Mouse (Mus musculus) embryonic stem cell, embryonic (primary cell): Measurements from ENCODE around the gene Eva1b.

Experiments used
- CTCF ChIA-PET, 4 experiments: fragments of 300-600 bp in 2 of 4; fragments of 350-600 bp in 2 of 4; sonication (Branson Sonifier 250); formaldehyde crosslinking; loops; one replicate each; lab custom pipeline; 2022; ENCODE audit warnings: inconsistent platforms in 2 of 4; lab: Charles Lee
- POLR2A ChIA-PET, 4 experiments: fragments of 300-600 bp in 2 of 4; fragments of 350-600 bp in 2 of 4; sonication (Branson Sonifier 250); formaldehyde crosslinking; loops; one replicate each; lab custom pipeline; 2022; ENCODE audit warnings: antibody characterized with exemption in 4 of 4, inconsistent platforms in 1 of 4; lab: Charles Lee

Gene Eva1b

DNA sequence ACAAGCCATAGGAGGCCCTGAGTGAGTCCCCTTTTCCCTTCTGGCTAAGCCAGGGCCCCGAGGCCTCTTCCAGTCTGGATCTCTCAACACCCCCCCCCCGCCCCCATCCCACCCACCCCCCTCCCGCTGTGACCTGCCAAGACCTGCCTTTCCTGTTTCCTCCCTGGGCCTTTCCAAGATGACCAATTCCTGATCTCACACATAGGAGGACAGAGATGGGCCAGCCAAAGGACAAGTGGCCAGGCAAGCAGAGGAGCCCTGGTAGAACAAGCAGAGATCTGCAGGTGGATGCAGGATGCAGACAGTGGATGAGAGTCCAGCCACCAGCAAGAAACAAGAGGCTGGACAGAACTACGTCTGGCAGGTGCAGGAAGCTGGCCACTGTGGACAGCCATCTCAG lies 2.1 kb upstream of the Eva1b start:
- CTCF ChIA-PET = interaction anchor here in 1 of 4 experiments (0.6 kb wide), 1 partner anchor 68 kb away, joined by 8 read pairs; no protein-coding TSS in a partner anchor

DNA sequence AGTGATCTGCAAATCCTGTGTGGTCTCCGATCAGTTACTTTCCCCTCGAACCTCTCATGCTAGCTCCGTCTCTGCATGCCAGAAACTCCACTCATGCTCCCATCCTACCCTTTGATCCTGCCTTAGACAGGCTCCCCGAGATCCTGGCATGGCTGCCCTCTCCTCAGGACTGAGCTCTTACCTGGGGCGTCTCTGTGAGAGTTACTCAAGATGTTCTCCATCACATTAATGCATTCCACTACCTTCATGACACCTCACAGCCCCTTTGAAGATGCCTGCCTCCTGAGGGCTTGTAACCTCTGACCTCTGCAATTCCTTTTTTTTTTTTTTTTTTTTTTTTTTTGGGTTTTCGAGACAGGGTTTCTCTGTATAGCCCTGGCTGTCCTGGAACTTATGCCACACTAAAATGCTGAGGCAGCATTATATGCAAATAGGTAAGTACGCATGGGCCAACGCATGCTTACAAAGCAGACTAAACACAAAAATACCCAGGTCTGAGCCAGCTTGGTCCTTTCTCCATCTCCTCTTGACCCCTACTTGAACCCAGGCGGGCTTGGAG lies 491 bp upstream of the Eva1b start:
- ChIA-PET POLR2A (interaction anchor here (0.5 to 2.6 kb wide), 19 partner anchors 9 to 998 kb away, joined by 3 to 10 read pairs (median 3); partner anchors contain the start of genes Sh3d21 (in 1 of the 4) and Thrap3 (in 1 of the 4)), CTCF (interaction anchor here in 2 of 4 experiments (0.5 to 1.3 kb wide), 5 partner anchors 16 to 581 kb away, joined by 3 to 8 read pairs (median 4); no protein-coding TSS in a partner anchor)

More for the DNA sequence above, 2.1 kb upstream of the Eva1b start:
- POLR2A ChIA-PET = interaction anchor here in 1 of 4 experiments (0.8 to 2.6 kb wide), 3 partner anchors 11 to 131 kb away, joined by 3 to 10 read pairs (median 4); partner anchors contain the start of gene Thrap3

DNA sequence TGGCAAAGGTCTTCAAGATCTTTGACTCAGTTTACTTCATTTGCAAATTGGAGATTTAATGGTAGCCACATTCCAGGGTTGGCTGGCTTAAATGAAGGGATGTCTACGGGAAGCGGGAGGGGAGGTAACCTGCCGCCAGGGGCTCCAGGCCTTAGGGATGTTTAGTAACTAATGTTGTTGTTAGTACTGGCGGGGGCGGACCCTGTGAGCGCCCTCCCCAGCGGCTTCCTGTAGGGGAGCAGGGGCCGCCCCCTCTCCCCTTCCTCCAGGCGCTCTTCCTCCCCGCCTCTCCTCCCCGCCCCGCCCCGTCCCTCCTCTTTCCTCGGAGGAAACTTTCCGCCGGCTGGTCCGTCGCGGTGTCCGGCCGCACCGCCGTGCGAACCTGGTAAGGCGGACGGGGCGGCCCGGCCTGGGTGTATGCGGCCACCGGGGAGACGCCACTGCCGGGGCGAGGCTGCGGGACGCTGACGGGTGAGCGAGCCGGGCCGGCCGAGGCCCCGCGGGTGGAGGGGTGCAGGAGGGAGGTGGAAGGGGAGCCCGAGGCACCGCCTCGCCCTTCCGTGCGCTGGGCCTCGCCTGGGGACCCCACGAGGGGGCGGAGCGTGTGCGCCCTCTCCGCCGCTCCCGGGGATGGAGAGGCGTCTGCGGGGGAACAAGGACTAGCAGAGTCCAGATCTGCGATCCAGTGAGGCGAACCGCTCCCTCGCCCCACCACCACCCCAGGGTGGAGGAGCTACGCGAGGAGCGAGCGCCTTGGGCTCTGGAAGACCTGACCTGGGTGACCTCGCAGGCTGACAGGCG lies 817 bp downstream of the Eva1b start:
- CTCF ChIA-PET = interaction anchor here in 1 of 4 experiments (0.9 to 2.1 kb wide), 3 partner anchors 11 to 62 kb away, joined by 3 to 10 read pairs (median 3); no protein-coding TSS in a partner anchor
- POLR2A ChIA-PET = interaction anchor here in 3 of 4 experiments (0.6 to 5.7 kb wide), 28 partner anchors 9 to 1020 kb away, joined by 3 to 44 read pairs (median 4); partner anchors contain the start of genes Sh3d21 (in 3 of the 3), Stk40 (in 2 of the 3), Lsm10 (in 1 of the 3) and Map7d1 (in 1 of the 3)

DNA sequence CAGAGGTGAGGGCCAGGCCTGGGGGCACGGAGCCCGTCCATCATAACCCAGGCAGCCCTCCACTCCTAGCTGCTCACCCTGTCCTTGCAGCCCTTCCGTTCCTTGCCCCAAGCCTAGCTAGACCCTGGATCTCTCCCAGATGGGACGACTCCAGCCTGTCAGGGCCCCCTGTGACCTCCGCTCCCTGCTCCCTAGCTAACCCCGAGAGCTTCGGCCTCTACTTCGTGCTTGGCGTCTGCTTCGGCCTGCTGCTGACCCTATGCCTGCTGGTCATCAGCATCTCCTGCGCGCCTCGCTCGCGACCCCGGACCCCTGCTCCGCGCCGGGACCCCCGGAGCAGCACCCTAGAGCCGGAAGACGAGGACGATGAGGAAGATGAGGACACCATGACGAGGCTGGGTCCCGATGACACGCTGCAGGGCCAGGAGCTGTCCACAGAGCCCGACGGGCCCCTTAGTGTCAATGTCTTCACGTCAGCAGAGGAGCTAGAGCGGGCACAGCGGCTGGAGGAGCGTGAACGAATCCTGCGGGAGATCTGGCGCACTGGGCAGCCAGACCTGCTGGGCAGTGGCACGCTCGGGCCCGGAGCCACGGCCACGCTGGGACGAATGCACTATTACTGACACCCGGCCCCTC lies 1.6 kb downstream of the Eva1b start:
- ChIA-PET POLR2A (interaction anchor here in 3 of 4 experiments (0.5 to 5.7 kb wide), 37 partner anchors 10 to 1019 kb away, joined by 3 to 44 read pairs (median 5); partner anchors contain the start of genes Sh3d21 (in 3 of the 3), Stk40 (in 2 of the 3), Lsm10 (in 1 of the 3) and Map7d1 (in 1 of the 3)), CTCF (interaction anchor here in 1 of 4 experiments (0.9 to 2.1 kb wide), 5 partner anchors 12 to 106 kb away, joined by 3 to 10 read pairs (median 3); partner anchors contain the start of genes Map7d1 and Sh3d21)

DNA sequence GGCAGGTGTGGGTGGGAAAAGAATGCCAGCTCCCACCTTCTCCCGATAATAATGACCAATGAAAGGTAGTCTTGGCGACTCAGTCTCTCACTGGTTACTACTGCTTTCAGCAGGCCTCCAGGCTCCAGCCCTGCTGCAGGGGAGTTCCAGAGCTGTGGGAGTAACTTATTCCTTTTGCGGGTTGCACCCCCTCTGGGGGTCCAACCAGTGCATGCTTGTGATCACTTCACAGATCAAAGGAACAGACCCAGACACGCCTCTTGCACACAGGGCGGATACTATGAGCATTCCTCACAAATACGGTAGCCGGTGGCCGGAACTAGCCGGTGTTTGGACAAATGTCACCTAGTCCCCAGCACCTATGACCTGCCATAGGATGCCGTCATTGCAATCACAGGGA lies 2.3 kb downstream of the Eva1b start:
- POLR2A ChIA-PET = interaction anchor here (0.5 to 5.7 kb wide), 46 partner anchors 9 to 527 kb away, joined by 3 to 44 read pairs (median 4); partner anchors contain the start of genes Sh3d21 (in 3 of the 4), Stk40 (in 2 of the 4), Adprhl2 (in 1 of the 4) and Lsm10 (in 1 of the 4)
- CTCF ChIA-PET = interaction anchor here in 2 of 4 experiments (0.5 to 2.1 kb wide), 8 partner anchors 12 to 106 kb away, joined by 3 to 10 read pairs (median 3); partner anchors contain the start of genes Sh3d21 (in 2 of the 2) and Map7d1 (in 1 of the 2)

DNA sequence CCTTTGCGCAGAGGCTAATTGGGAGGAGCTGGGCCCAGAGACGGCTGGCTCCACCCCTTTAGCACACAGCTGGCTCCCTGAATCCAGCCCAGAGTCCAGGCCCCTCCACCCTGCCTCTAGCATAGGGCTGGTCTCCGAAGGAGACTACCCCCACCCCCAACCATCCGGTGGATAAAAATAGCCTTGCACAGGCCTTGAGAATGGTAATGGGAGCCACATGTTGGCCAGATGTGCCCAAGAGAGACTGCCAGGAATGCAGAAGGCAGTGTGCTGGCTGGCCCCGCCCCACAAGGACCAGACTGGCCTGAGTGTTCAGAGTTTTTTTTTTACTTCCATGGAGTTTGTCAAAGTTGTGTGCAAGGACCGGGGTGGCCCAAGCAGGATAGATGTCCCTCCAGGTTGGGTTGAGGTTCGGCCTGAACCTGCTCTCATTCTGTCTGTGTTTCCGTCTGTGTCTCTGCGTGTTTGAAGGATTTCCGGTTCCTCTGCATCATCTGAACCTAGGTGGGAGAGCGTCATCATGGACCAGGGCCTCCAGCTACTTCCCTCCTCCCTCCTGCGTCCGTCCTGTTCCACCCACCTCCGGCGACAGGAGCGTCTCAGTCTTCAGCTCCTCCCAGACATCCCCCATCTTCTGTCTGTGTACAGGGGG lies 2.9 kb downstream of the Eva1b start:
- POLR2A ChIA-PET = interaction anchor here (0.6 to 5.7 kb wide), 41 partner anchors 8 to 527 kb away, joined by 3 to 44 read pairs (median 4); partner anchors contain the start of genes Sh3d21 (in 3 of the 4), Adprhl2 (in 1 of the 4), Map7d1 (in 1 of the 4) and Psmb2 (in 1 of the 4)
- CTCF ChIA-PET = interaction anchor here in 3 of 4 experiments (0.5 to 2.1 kb wide), 9 partner anchors 12 to 149 kb away, joined by 3 to 10 read pairs (median 3); partner anchors contain the start of genes Map7d1 (in 1 of the 3) and Sh3d21 (in 1 of the 3)

DNA sequence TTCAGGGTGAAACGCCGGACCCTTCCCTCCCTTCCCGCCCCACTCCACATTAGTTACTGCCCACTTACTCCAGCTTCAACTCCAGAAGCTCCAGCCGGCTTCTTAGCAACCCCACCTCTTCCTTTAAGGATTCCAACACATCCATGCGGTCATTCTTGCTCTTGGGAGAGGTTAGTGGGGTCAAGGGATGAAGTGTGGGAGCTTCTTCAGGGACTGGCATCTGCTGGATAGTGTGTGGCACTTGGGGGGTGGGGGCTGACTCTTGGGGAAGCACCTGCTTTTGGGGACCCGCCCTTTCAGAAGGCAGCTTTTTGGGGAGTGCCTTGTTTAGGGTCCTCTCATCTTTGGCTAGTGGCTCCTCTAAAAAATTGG lies 3.4 kb downstream of the Eva1b start:
- ChIA-PET CTCF (interaction anchor here in 2 of 4 experiments (0.6 to 1.3 kb wide), 5 partner anchors 12 to 1052 kb away, joined by 3 to 6 read pairs (median 4); partner anchors contain the start of gene Sh3d21 (in 1 of the 2)), POLR2A (interaction anchor here (0.9 to 5.7 kb wide), 24 partner anchors 8 to 526 kb away, joined by 3 to 44 read pairs (median 4); partner anchors contain the start of genes Sh3d21 (in 3 of the 4), Map7d1 (in 1 of the 4), Psmb2 (in 1 of the 4) and Stk40 (in 1 of the 4))

DNA sequence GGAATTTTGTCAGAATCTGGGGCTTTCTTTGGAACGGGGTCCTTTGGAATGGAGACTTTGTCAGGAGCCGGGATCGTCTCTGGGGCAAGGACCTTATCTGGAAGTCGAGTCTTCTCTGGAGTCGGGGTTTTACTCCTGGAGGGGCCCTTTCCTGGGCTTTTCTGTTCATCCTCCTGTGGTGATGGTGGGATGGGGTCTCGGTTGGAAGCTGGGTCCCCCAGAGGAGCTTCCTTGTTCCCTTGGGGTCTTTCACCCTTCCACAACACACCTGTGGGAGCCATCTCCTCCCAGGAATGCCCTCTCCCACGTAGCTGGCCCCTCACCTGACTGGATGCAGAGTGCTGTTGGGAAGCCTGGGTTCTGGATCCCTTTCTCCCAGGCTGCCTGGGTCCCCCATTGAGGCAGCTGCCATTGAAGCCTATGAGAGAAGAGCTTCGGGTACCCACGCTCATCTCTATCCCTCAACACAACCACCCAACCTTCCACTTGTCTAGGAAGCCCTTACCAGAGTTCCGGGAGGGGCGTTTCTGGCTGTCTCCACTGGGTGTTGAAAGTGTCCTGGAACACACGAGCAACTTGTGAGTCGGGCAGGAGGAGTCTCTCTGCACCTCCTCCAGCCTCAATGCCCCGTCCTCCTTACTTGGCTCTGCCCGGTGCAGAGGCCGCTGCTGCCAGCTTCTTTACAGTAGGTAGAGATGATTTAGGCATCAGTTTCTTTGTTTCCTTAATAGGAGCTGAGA lies 4.3 kb downstream of the Eva1b start:
- ChIA-PET CTCF (interaction anchor here in 3 of 4 experiments (0.5 to 0.9 kb wide), 6 partner anchors 16 to 1166 kb away, joined by 3 to 8 read pairs (median 4); no protein-coding TSS in a partner anchor), POLR2A (interaction anchor here in 3 of 4 experiments (0.9 to 5.7 kb wide), 11 partner anchors 8 to 52 kb away, joined by 3 to 44 read pairs (median 4); partner anchors contain the start of genes Sh3d21 (in 2 of the 3) and Stk40 (in 1 of the 3))

DNA sequence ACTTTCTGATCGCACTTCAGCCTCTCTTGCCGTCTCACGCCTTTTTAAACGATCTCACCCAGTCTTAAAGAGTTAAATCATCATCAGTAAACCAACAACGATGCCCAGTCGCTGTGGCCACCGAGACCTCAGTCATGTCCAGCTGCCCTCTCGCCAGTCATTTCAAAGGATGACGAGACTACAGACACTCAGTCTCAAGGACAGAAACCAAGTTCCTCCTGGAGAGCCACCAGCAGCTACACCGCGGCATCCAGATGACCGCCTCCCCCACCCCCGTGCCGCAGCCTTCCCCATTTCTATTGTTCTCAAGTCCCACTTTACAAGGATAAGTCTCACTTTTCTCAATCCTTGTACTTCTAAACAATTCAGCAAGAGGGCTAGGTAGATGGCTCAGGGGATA lies 5.3 kb downstream of the Eva1b start:
- ChIA-PET CTCF (no interaction called here), POLR2A (interaction anchor here in 3 of 4 experiments (0.5 to 5.7 kb wide), 8 partner anchors 10 to 1236 kb away, joined by 3 to 44 read pairs (median 4); partner anchors contain the start of gene Sh3d21 (in 2 of the 3))

DNA sequence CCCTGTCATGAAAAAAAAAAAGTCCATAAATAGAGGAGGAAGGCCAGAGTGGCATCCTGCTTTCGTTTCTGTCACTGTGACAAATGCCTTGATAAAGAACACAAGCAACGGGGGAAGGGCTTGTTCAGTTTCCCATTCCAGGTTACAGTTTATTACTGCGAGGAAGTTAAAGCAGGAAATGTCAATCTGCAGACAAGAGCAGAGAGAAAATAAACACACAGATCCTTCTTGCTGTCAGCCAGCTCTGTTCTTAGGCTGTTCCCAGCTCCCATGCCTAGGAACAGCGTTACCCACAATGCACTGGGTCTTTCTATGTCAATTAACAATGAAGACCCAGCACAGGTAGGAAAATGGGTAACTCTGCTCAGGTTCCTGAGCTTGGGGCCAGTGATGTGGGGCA lies 7.6 kb downstream of the Eva1b start:
- CTCF ChIA-PET = interaction anchor here in 2 of 4 experiments (0.6 to 1.0 kb wide), 4 partner anchors 47 to 1415 kb away, joined by 3 to 5 read pairs (median 4); no protein-coding TSS in a partner anchor
- POLR2A ChIA-PET = interaction anchor here in 2 of 4 experiments (0.6 to 2.4 kb wide), 12 partner anchors 8 to 312 kb away, joined by 3 to 10 read pairs (median 3); partner anchors contain the start of genes Eva1b (in 1 of the 2) and Sh3d21 (in 1 of the 2)

DNA sequence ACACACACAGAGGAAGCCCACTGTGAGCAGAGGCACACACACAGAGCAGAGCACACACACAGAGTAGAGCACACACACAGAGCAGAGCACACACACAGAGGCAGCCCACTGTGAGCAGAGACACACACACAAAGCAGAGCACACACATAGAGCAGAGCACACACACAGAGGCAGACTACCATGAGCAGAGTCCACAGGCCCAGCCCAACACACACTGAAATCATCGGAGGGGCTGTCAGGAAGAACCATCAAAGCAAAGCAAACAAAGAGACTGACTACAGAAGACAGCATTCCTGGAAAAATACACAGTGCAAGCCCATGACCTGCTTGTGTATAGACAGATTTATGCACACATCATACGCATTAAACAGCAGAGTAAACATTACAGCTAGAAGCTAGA lies 8.3 kb downstream of the Eva1b start:
- ChIA-PET POLR2A (interaction anchor here in 2 of 4 experiments (0.6 to 2.4 kb wide), 7 partner anchors 9 to 312 kb away, joined by 3 to 10 read pairs (median 3); partner anchors contain the start of genes Eva1b (in 1 of the 2) and Thrap3 (in 1 of the 2)), CTCF (interaction anchor here in 3 of 4 experiments (0.6 to 1.2 kb wide), 8 partner anchors 26 to 1416 kb away, joined by 3 to 7 read pairs (median 3); no protein-coding TSS in a partner anchor)

DNA sequence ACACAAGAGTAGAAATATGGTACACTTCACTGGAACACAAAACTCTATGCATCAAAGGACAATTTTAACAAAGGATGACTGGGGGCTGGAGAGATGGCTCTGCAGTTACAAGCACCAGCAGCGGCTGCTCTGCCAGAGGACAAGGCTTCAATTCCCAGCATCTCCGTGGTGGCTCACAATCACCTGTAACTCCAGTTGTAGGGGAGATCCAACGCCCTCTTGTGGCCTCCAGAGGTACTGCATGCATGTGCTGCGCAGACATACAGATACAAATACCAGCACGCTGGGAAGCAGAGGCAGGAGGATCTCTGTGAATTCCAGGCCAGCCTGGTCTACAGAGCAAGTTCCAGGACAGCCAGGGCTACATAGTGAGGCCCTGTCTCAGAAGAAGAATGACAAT lies 9.1 kb downstream of the Eva1b start:
- ChIA-PET CTCF (interaction anchor here in 3 of 4 experiments (0.6 to 2.3 kb wide), 6 partner anchors 42 to 121 kb away, joined by 3 to 10 read pairs (median 4); no protein-coding TSS in a partner anchor), POLR2A (interaction anchor here in 2 of 4 experiments (1.0 to 4.1 kb wide), 6 partner anchors 7 to 82 kb away, joined by 3 to 19 read pairs (median 6); partner anchors contain the start of genes Eva1b (in 1 of the 2) and Thrap3 (in 1 of the 2))

DNA sequence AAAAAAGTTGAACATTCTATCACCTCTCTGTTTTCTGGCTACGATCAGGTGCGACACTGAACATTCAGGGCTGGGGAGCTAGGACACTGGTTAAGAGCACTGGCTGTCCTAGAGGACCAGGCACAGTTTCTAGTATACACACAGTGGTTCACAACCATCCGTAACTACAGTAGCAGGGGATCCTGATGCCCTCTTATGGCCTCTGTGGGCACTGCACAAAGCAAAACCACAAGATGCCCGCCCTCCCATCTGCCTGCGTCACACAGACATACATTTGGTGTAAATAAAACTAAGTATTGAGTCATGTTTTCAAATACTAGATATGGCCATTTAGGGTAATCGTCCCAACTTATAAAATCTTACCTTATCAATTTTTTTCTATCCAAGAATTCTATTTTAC lies 10.0 kb downstream of the Eva1b start:
- ChIA-PET POLR2A (interaction anchor here in 2 of 4 experiments (0.5 to 4.1 kb wide), 12 partner anchors 8 to 988 kb away, joined by 3 to 19 read pairs (median 4); partner anchors contain the start of genes Eva1b (in 1 of the 2) and Thrap3 (in 1 of the 2)), CTCF (interaction anchor here (0.6 to 2.3 kb wide), 10 partner anchors 22 to 167 kb away, joined by 3 to 10 read pairs (median 3); partner anchors contain the start of gene Adprhl2 (in 1 of the 4))

DNA sequence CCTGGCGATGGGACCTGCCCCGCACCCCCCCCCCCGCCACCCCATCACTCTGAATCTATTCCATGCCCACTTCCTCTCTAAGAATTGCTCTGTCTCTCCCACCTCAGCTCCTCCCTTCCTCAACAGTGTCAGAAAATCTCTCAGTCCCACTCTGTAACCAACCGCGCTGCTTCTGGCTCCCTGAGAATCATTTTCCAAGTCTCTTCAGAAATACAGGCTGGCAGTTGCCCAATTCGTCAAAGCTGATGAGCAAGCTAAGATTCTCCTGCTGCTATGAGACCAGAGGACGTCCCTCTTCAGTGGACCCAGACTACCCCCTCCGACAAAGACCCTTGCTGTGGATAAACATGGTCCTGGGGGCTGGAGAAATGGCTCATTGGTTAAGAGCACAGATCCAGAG lies 11.9 kb downstream of the Eva1b start:
- ChIA-PET CTCF (interaction anchor here in 2 of 4 experiments (0.6 to 1.2 kb wide), 2 partner anchors 16 to 101 kb away, joined by 3 to 4 read pairs; no protein-coding TSS in a partner anchor), POLR2A (interaction anchor here in 3 of 4 experiments (0.8 to 4.1 kb wide), 7 partner anchors 9 to 151 kb away, joined by 3 to 19 read pairs (median 5); no protein-coding TSS in a partner anchor)

DNA sequence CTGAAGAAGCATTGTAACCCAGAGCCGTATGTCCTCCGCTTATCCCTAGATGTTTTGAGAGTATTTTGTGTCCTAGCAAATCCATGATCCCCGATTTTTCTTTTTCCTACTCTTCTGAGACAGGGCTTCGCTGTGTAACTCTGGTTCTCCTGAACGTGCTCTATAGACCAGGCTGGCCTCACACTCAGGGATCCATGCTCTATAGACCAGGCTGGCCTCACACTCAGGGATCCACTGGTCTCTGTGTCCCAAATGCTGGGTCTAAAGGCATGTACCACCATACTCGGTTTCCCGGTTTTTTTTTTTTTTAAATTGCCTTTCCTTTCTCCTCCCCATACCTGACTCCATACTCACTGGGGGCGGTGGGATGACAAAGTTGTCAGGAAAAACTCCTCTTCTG lies 13.4 kb downstream of the Eva1b start:
- CTCF ChIA-PET = no interaction called here
- POLR2A ChIA-PET = interaction anchor here in 2 of 4 experiments (3.1 to 3.7 kb wide), 2 partner anchors 10 kb away, joined by 44 read pairs; no protein-coding TSS in a partner anchor
